Mouse (Mus musculus) heart, adult 9 months (tissue): Measurements from ENCODE around the gene Gm5431.
"Not testable (repeated sequence)": the region's sequence is repeated elsewhere in the genome, so short reads cannot be mapped to it uniquely, and the experiment has no call there.

Experiments used
- DNase-seq, 2 experiments: peaks; one replicate each; pipeline ENCODE4 v3.0.0; 2022; ENCODE audit warnings: low spot score in 2 of 2

Gm5431 gene

GRCm38 (mm10) chr11:48902021-48902420, at the start of gene Gm5431:
Gene Gm5431, minus strand, starts transcription at chr11:48902214.
- DNase-seq: peak in 1 of 2 experiments; percentile 38

- not testable (repeated sequence) for DNase-seq
Measured at GRCm38 (mm10) chr11:48946090-48946489, 44.1 kb upstream of the Gm5431 start, which contains the start of gene Psme2b. Gene Psme2b, minus strand, starts transcription at chr11:48946190.

- not testable (repeated sequence) for DNase-seq
Measured at GRCm38 (mm10) chr11:48939286-48939685, 37.3 kb upstream of the Gm5431 start.

GRCm38 (mm10) chr11:48935291-48935690, 33.3 kb upstream of the Gm5431 start:
- not testable (repeated sequence) for DNase-seq

- not testable (repeated sequence) for DNase-seq
Measured at GRCm38 (mm10) chr11:48933923-48934322, 31.9 kb upstream of the Gm5431 start.

- not testable (repeated sequence) for DNase-seq
Measured at GRCm38 (mm10) chr11:48933422-48933821, 31.4 kb upstream of the Gm5431 start.

GRCm38 (mm10) chr11:48928068-48928467, 26.1 kb upstream of the Gm5431 start:
- not testable (repeated sequence) for DNase-seq

- not testable (repeated sequence) for DNase-seq
Measured at GRCm38 (mm10) chr11:48926437-48926836, 24.4 kb upstream of the Gm5431 start.

- DNase-seq: not testable (repeated sequence)
Measured at GRCm38 (mm10) chr11:48923818-48924217, 21.8 kb upstream of the Gm5431 start.

- DNase-seq: no peak
Measured at GRCm38 (mm10) chr11:48918380-48918779, 16.4 kb upstream of the Gm5431 start.

- DNase-seq: no peak
Measured at GRCm38 (mm10) chr11:48913611-48914010, 11.6 kb upstream of the Gm5431 start.

GRCm38 (mm10) chr11:48908459-48908858, 6.4 kb upstream of the Gm5431 start:
- DNase-seq: no peak

- DNase-seq: not testable (repeated sequence)
Measured at GRCm38 (mm10) chr11:48901567-48901930, 465 bp downstream of the Gm5431 start.

GRCm38 (mm10) chr11:48900654-48901566, 1.1 kb downstream of the Gm5431 start:
- peak in 1 of 2 experiments; percentile 35 for DNase-seq

- no peak for DNase-seq
Measured at GRCm38 (mm10) chr11:48898812-48899431, 3.1 kb downstream of the Gm5431 start.

- no peak for DNase-seq
Measured at GRCm38 (mm10) chr11:48876680-48877079, 25.3 kb downstream of the Gm5431 start.

- not testable (repeated sequence) for DNase-seq
Measured at GRCm38 (mm10) chr11:48875343-48875837, 26.6 kb downstream of the Gm5431 start.

- DNase-seq: peak in 1 of 2 experiments; percentile 60
Measured at GRCm38 (mm10) chr11:48874465-48874864, 27.5 kb downstream of the Gm5431 start.

- no peak for DNase-seq
Measured at GRCm38 (mm10) chr11:48873591-48874290, 28.3 kb downstream of the Gm5431 start.

GRCm38 (mm10) chr11:48872695-48873300, 29.2 kb downstream of the Gm5431 start:
- DNase-seq: no peak

GRCm38 (mm10) chr11:48871817-48872541, 30.0 kb downstream of the Gm5431 start:
- peak; percentile 63 to 75 for DNase-seq
